ENCODE assay signal across 18 mouse cellular contexts in the genomic region with DNA sequence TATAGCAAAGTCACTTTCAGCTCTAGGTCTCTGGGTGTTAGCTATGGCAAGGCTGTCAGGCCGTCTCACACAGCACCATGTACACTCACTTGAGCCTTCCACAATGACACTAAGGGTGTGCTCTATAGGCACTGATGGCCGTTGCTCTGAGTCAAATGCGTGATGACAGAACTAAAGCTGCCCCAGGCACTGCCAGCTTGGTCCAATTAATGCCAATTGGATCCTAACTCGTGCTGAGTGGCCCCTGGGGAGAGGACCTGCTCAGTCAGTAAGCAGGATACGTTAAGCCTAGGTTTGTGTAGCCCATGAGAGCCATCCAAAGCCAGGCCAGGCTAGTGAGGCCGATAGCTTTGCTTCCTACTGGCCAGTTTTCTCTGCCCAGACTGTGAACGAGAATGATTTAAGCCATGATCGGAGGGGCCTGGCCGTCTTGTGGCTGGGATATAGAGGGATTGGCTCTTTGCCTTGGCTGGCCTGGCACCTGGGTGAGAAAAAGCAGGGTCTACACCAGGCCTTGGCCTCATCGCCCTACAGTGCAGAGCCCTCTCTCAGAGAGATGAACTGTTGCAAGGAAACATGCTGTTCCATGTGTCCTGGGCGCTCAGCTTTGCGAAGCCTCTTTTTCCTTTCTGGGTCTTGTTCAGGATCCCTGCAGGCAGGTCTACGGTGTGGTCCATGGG. TPM values are rescaled to one million over a fixed set of nuclear protein-coding genes. Genes with fewer than 3 reads are reported as not detected.
"Had no signal": no experiment of that assay in that cellular context is flagged by ENCODE, and none has a peak within 500 bp of the region (broad histone marks: within the 10 kb centered on the region; RNA-seq: fewer than 3 reads in every experiment).

No protein-coding gene starts in this region.

- DNase-seq: kidney, adult 8-10 months; kidney, postnatal 36 days; layer of hippocampus, adult 9-11 months; layer of hippocampus, postnatal 36 days; lung, adult 18-20 months; right cerebral cortex, postnatal 14 days; thymus, adult 2 months; thymus, postnatal 36 days had no signal

- H3K27me3 ChIP-seq: limb, embryonic 13.5 days; midbrain, embryonic 13.5 days; neural tube, embryonic 12.5 days; stomach, embryonic 15.5 days had no signal

- ATAC-seq: midbrain, embryonic 13.5 days had no signal

- H3K4me3 ChIP-seq: limb, embryonic 13.5 days; midbrain, embryonic 13.5 days; neural tube, embryonic 12.5 days; stomach, embryonic 15.5 days had no signal

- H3K27ac ChIP-seq: limb, embryonic 13.5 days; liver, embryonic 14.5 days; midbrain, embryonic 13.5 days; neural tube, embryonic 12.5 days; stomach, embryonic 15.5 days had no signal

- H3K9me3 ChIP-seq: limb, embryonic 13.5 days; midbrain, embryonic 13.5 days; neural tube, embryonic 12.5 days; stomach, embryonic 15.5 days had no signal

- H3K9ac ChIP-seq: limb, embryonic 13.5 days; liver, embryonic 14.5 days; midbrain, embryonic 13.5 days; neural tube, embryonic 12.5 days; stomach, embryonic 15.5 days had no signal

- H3K36me3 ChIP-seq: limb, embryonic 13.5 days; midbrain, embryonic 13.5 days; neural tube, embryonic 12.5 days; stomach, embryonic 15.5 days had no signal

- H3K4me2 ChIP-seq: limb, embryonic 13.5 days; midbrain, embryonic 13.5 days; neural tube, embryonic 12.5 days; stomach, embryonic 15.5 days had no signal

RNA-seq across cellular contexts. Expression of a gene that starts 41.2 kb away (rescaled TPM):
- polyA plus RNA-seq: kidney, embryonic 16.5 days; limb, embryonic 13.5 days; liver, adult 2 months; liver, embryonic 14.5 days; lung, embryonic 16.5 days; midbrain, embryonic 13.5 days; neural tube, embryonic 12.5 days; spleen, adult 2 months; stomach, embryonic 15.5 days had no signal

RNA-seq across cellular contexts. Expression of a gene that starts 54.8 kb away (rescaled TPM):
- polyA plus RNA-seq: kidney, embryonic 16.5 days; limb, embryonic 13.5 days; liver, adult 2 months; liver, embryonic 14.5 days; lung, embryonic 16.5 days; midbrain, embryonic 13.5 days; neural tube, embryonic 12.5 days; spleen, adult 2 months; stomach, embryonic 15.5 days; testis, adult 2 months; thymus, adult 2 months had no signal
